Mouse (Mus musculus): ENCODE results near the gene Rsc1a1. TPM values are rescaled to one million over a fixed set of nuclear protein-coding genes. Genes with fewer than 3 reads are reported as not detected.

Gene Rsc1a1
- total and polyA plus RNA-seq, 3 experiments, result 2.4 to 15.0 (median 7.3) TPM

DNA sequence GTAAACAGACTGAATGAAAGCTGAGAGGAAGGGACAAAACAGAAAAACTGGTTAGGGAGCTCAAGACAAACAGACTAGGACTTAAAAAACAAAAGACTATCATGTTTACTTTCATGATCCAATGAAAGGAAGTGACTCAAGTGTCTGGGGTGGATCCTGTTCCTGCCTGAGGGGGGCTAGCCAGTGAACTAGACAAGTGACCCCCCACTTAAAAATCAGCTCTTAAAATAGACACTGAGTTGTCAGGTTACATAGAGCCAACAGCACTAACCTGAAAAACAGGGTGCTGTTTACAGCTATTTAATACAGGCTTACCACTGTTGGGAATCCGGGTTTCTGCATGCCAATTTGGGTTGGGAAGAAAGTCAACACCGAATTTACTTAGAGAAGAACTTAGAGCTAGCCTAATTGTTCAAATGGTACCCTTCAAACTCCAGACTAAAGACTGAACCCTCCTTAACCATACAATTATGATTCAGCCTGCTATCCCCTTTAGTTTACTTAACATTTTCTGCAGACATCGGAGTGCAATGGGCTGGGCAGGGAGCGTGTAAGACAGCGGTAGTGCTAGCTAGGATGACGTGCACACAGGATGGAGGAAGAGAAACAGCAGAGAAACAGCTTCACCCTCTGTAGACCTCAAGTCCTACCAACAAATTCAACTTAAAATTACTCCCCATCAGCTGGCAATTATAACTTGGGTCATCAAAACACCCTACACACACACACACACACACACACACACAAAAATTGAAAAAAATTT lies 35.5 kb upstream of the Rsc1a1 start:
- peaks cover 2% of the 10 kb centered on the region; the same call in 1 of the 2 replicates for H3K9me3 ChIP-seq (replicated peaks)
- TF ChIP-seq POLR2AphosphoS5 (IDR thresholded peaks at IDR 0.05; ENCODE audit: insufficient replicate concordance, low read depth, low read length) (no peak), GATA1 (IDR thresholded peaks at IDR 0.05; ENCODE audit: borderline replicate concordance, low read length) (no peak), GATA2 (IDR thresholded peaks at IDR 0.05; ENCODE audit: borderline replicate concordance, low read depth, low read length) (no peak), TAL1 (conservative IDR thresholded peaks at IDR 0.05; ENCODE audit: low read depth, low read length) (no peak), CTCF (IDR thresholded peaks at IDR 0.05; ENCODE audit: low read depth, low read length) (no peak)
- H3K36me3 ChIP-seq (replicated peaks), result peaks cover 55% of the 10 kb centered on the region
- no peaks in the 10 kb centered on the region for H3K27me3 ChIP-seq (ENCODE audit: insufficient read depth, low read length)
- H3K4me1 ChIP-seq (ENCODE audit: insufficient read depth, low read depth, low read length), result peaks cover 72% of the 10 kb centered on the region
- DNase-seq (ENCODE audit: low spot score) (no peak), ATAC-seq (ENCODE audit: extremely low read depth, insufficient number of reproducible peaks, low FRiP score, poor library complexity, severe bottlenecking) (no peak)
- H3K4me3 ChIP-seq (ENCODE audit: low read depth, low read length), result peak overlapping the region; percentile 42; the same call in 1 of the 2 replicates

- no peak overlapping the region for H3K4me3 ChIP-seq (ENCODE audit: low read depth, low read length)
- TF ChIP-seq POLR2AphosphoS5 (IDR thresholded peaks at IDR 0.05; ENCODE audit: insufficient replicate concordance, low read depth, low read length) (no peak), GATA2 (IDR thresholded peaks at IDR 0.05; ENCODE audit: borderline replicate concordance, low read depth, low read length) (no peak), GATA1 (IDR thresholded peaks at IDR 0.05; ENCODE audit: borderline replicate concordance, low read length) (no peak)
- no peak for DNase-seq (ENCODE audit: low spot score)
- H3K4me1 ChIP-seq (ENCODE audit: insufficient read depth, low read depth, low read length), result peaks cover 71% of the 10 kb centered on the region
- peaks cover 2% of the 10 kb centered on the region; the same call in 1 of the 2 replicates for H3K9me3 ChIP-seq (replicated peaks)
- peaks cover 67% of the 10 kb centered on the region for H3K36me3 ChIP-seq (replicated peaks)
- no peaks in the 10 kb centered on the region for H3K27me3 ChIP-seq (ENCODE audit: insufficient read depth, low read length)
- ATAC-seq (ENCODE audit: extremely low read depth, insufficient number of reproducible peaks, low FRiP score, poor library complexity, severe bottlenecking), result no peak
These were observed 33.9 kb upstream of the Rsc1a1 start for GRCm38 (mm10) chr4:141719304-141719703.

DNA sequence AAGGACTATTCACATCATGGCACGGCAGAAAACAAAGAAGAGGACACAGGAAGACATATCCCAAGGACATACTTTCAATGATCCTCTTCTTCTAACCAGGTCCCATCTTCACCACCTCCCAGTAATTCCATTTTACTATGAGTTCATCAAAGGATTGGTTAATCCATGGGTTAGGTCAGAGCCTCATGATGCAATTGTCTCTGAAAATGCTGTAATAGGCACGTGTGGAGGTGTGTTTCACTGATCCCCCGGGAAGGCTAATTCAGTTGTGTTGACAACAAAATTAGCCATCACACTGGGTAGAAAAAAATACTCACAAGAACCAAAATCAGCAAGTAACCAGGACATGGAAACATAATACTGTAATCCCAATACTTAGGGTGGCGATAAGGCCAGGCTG lies 32.2 kb upstream of the Rsc1a1 start:
- no peaks in the 10 kb centered on the region for H3K27me3 ChIP-seq (ENCODE audit: insufficient read depth, low read length)
- ATAC-seq (ENCODE audit: extremely low read depth, insufficient number of reproducible peaks, low FRiP score, poor library complexity, severe bottlenecking) (no peak), DNase-seq (ENCODE audit: low spot score) (no peak)
- peaks cover 81% of the 10 kb centered on the region for H3K4me1 ChIP-seq (ENCODE audit: insufficient read depth, low read depth, low read length)
- peaks cover 80% of the 10 kb centered on the region for H3K36me3 ChIP-seq (replicated peaks)
- no peak for TF ChIP-seq CTCF (IDR thresholded peaks at IDR 0.05; ENCODE audit: low read depth, low read length)
- no peak for TF ChIP-seq GATA1 (IDR thresholded peaks at IDR 0.05; ENCODE audit: borderline replicate concordance, low read length)
- no peak overlapping the region for H3K4me3 ChIP-seq (ENCODE audit: low read depth, low read length)
- H3K9me3 ChIP-seq (replicated peaks), result peaks cover 2% of the 10 kb centered on the region; the same call in 1 of the 2 replicates

DNA sequence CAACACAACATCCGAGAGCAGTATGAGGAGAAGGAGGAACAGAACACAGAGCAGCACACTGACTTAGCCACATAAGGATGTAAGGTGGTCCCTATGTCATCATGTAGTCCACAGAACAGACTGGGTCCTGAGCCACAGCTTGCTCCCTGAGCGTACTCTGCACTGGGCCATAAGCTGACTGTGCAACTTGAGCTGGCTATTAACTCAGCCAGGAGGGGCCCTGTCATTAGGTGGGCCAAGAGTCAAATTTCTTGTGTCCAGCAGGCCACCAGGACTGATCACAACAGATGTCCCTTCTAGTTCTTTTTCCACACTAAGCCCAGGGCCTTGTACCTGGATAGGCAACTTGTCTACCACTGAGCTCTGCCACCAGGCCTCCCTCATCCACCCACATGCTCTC lies 29.6 kb upstream of the Rsc1a1 start:
- H3K4me1 ChIP-seq (ENCODE audit: insufficient read depth, low read depth, low read length), result peaks cover 80% of the 10 kb centered on the region
- ATAC-seq (ENCODE audit: extremely low read depth, insufficient number of reproducible peaks, low FRiP score, poor library complexity, severe bottlenecking) (no peak), DNase-seq (ENCODE audit: low spot score) (no peak)
- H3K9me3 ChIP-seq (replicated peaks), result no peaks in the 10 kb centered on the region
- TF ChIP-seq GATA1 (IDR thresholded peaks at IDR 0.05; ENCODE audit: borderline replicate concordance, low read length), result no peak
- no peak for TF ChIP-seq GATA2 (IDR thresholded peaks at IDR 0.05; ENCODE audit: borderline replicate concordance, low read depth, low read length)
- no peak for TF ChIP-seq POLR2AphosphoS5 (IDR thresholded peaks at IDR 0.05; ENCODE audit: insufficient replicate concordance, low read depth, low read length)
- TF ChIP-seq CTCF (IDR thresholded peaks at IDR 0.05; ENCODE audit: low read depth, low read length), result no peak
- no peak for TF ChIP-seq TAL1 (conservative IDR thresholded peaks at IDR 0.05; ENCODE audit: low read depth, low read length)
- H3K4me3 ChIP-seq (ENCODE audit: low read depth, low read length), result peak overlapping the region; percentile 49; the same call in 1 of the 2 replicates
- H3K27me3 ChIP-seq (ENCODE audit: insufficient read depth, low read length), result no peaks in the 10 kb centered on the region
- H3K36me3 ChIP-seq (replicated peaks), result peaks cover 83% of the 10 kb centered on the region

DNA sequence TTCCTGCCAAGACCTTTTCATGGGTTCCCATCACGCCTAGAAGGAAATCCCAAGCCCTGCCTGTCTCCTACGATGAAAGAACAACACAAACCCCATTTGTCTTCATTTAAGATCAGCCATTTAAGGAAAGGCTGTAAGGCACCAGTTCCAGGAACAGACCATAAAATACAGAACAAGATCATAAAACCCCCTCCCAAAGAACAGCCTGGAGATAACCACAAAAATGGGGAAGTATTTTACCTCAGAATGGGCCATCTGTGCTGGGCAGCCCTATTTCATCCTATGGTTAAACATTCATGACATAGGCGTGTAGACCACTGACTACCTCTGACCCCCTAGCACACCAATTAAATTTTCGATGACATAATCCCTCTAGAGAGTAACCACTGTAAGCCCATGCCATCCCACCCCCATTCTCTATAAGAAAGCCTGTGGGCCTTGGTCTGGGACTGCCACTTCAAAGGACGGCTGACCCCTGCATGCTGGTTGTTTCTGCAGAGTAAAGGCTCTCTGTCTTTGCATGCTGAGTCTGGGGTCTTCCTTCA lies 28.3 kb upstream of the Rsc1a1 start:
- Histone ChIP-seq H3K27me3 (ENCODE audit: insufficient read depth, low read length) (no peaks in the 10 kb centered on the region), H3K9me3 (replicated peaks) (no peaks in the 10 kb centered on the region), H3K4me1 (ENCODE audit: insufficient read depth, low read depth, low read length) (peaks cover 68% of the 10 kb centered on the region), H3K4me3 (ENCODE audit: low read depth, low read length) (peak overlapping the region; percentile 41; the same call in 1 of the 2 replicates), H3K36me3 (replicated peaks) (peaks cover 84% of the 10 kb centered on the region)
- ATAC-seq (ENCODE audit: extremely low read depth, insufficient number of reproducible peaks, low FRiP score, poor library complexity, severe bottlenecking) (peak; percentile 65), DNase-seq (ENCODE audit: low spot score) (peak; percentile 43)
- no peak for TF ChIP-seq POLR2AphosphoS5 (IDR thresholded peaks at IDR 0.05; ENCODE audit: insufficient replicate concordance, low read depth, low read length)
- TF ChIP-seq TAL1 (conservative IDR thresholded peaks at IDR 0.05; ENCODE audit: low read depth, low read length), result peak; percentile 20; the same call in 1 of the 2 replicates

DNA sequence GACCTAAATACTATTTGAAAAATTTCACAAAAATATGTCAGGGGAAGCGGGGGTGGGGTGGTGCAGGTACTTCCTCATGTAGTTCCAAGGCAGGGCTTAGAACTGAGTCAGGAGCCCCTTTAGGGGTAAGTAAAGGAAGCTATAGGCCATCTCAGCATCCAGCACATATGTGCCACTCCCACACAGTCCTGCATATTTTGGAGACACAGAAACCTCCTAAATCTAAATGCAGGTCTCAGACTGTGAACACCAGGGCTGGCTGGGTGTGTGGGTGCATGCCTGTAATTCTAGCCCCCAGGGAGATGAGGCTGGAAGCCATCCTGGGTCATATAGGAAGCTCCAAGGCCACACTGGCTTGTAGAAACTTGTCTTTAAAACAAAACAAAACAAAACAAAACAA lies 25.9 kb upstream of the Rsc1a1 start:
- ATAC-seq (ENCODE audit: extremely low read depth, insufficient number of reproducible peaks, low FRiP score, poor library complexity, severe bottlenecking) (no peak), DNase-seq (ENCODE audit: low spot score) (no peak)
- no peaks in the 10 kb centered on the region for H3K9me3 ChIP-seq (replicated peaks)
- no peak for TF ChIP-seq CTCF (IDR thresholded peaks at IDR 0.05; ENCODE audit: low read depth, low read length)
- no peak for TF ChIP-seq POLR2AphosphoS5 (IDR thresholded peaks at IDR 0.05; ENCODE audit: insufficient replicate concordance, low read depth, low read length)
- TF ChIP-seq TAL1 (conservative IDR thresholded peaks at IDR 0.05; ENCODE audit: low read depth, low read length), result no peak
- TF ChIP-seq GATA2 (IDR thresholded peaks at IDR 0.05; ENCODE audit: borderline replicate concordance, low read depth, low read length), result no peak
- TF ChIP-seq GATA1 (IDR thresholded peaks at IDR 0.05; ENCODE audit: borderline replicate concordance, low read length), result no peak
- peaks cover 52% of the 10 kb centered on the region for H3K4me1 ChIP-seq (ENCODE audit: insufficient read depth, low read depth, low read length)
- no peak overlapping the region for H3K4me3 ChIP-seq (ENCODE audit: low read depth, low read length)
- H3K27me3 ChIP-seq (ENCODE audit: insufficient read depth, low read length), result no peaks in the 10 kb centered on the region
- H3K36me3 ChIP-seq (replicated peaks), result peaks cover 87% of the 10 kb centered on the region
